In genomic region chr14:36858932-36859331, GRCm38 (mm10) we compare ENCODE assay signal across 25 mouse cellular contexts.
"Had no signal": no experiment of that assay in that cellular context is flagged by ENCODE, and none has a peak within 500 bp of the region (broad histone marks: within the 10 kb centered on the region; RNA-seq: fewer than 3 reads in every experiment).

No protein-coding gene starts in this region.

- H3K27ac ChIP-seq: gastrocnemius, adult 2 months; heart, adult 2 months; heart, embryonic 10.5 days; hindbrain, embryonic 10.5 days; hindbrain, embryonic 12.5 days; hindbrain, embryonic 14.5 days; intestine, embryonic 15.5 days; layer of hippocampus, adult 2 months; left cerebral cortex, adult 2 months; limb, embryonic 10.5 days; limb, embryonic 12.5 days; liver, embryonic 13.5 days; liver, embryonic 15.5 days had no signal

- H3K4me2 ChIP-seq: heart, embryonic 12.5 days; hindbrain, embryonic 12.5 days; hindbrain, embryonic 14.5 days; intestine, embryonic 15.5 days; limb, embryonic 12.5 days; liver, embryonic 11.5 days; liver, embryonic 13.5 days; liver, embryonic 15.5 days had no signal

- H3K36me3 ChIP-seq: heart, embryonic 10.5 days; heart, embryonic 12.5 days; hindbrain, embryonic 10.5 days; hindbrain, embryonic 12.5 days; intestine, embryonic 15.5 days; limb, embryonic 10.5 days; limb, embryonic 12.5 days; liver, embryonic 13.5 days; liver, embryonic 15.5 days had no signal

- H3K27me3 ChIP-seq: heart, embryonic 12.5 days; hindbrain, embryonic 12.5 days; intestine, embryonic 15.5 days; limb, embryonic 12.5 days; liver, embryonic 13.5 days; liver, embryonic 15.5 days had no signal

- H3K4me1 ChIP-seq: heart, embryonic 10.5 days; heart, embryonic 12.5 days; hindbrain, embryonic 12.5 days; intestine, embryonic 15.5 days; limb, embryonic 12.5 days had no signal

- H3K4me3 ChIP-seq: gastrocnemius, adult 2 months; heart, adult 2 months; heart, embryonic 10.5 days; heart, embryonic 12.5 days; hindbrain, embryonic 10.5 days; hindbrain, embryonic 12.5 days; intestine, embryonic 15.5 days; layer of hippocampus, adult 2 months; left cerebral cortex, adult 2 months; limb, embryonic 10.5 days; limb, embryonic 12.5 days; liver, embryonic 13.5 days; liver, embryonic 15.5 days had no signal

- H3K9ac ChIP-seq: heart, embryonic 12.5 days; hindbrain, embryonic 12.5 days; hindbrain, embryonic 14.5 days; intestine, embryonic 15.5 days; limb, embryonic 12.5 days; liver, embryonic 13.5 days; liver, embryonic 15.5 days; liver, postnatal 0 days had no signal

- DNase-seq: gastrocnemius, adult 2 months; gastrocnemius, postnatal 10 days; gastrocnemius, postnatal 25 days; heart, adult 2 months; heart, postnatal 10 days; heart, postnatal 4 days; kidney, postnatal 4 days; liver; liver, embryonic 13.5 days; liver, postnatal 0 days had no signal

- H3K9me3 ChIP-seq: heart, embryonic 10.5 days; heart, embryonic 12.5 days; hindbrain, embryonic 10.5 days; hindbrain, embryonic 12.5 days; intestine, embryonic 15.5 days; limb, embryonic 10.5 days; limb, embryonic 12.5 days; liver, embryonic 13.5 days; liver, embryonic 15.5 days had no signal

- ATAC-seq: forebrain, embryonic 16.5 days; hindbrain, embryonic 16.5 days; inflammation-experienced regulatory T-cells, adult 6 months; intestine, embryonic 15.5 days; liver, postnatal 0 days had no signal
